Mouse (Mus musculus) hematopoietic stem cell, adult 5-6 weeks (primary cell): ENCODE measurements around the gene Papola. TPM values are rescaled to one million over a fixed set of nuclear protein-coding genes. Genes with fewer than 3 reads are reported as not detected.

ENCODE experiments used
- ATAC-seq, 2 experiments: fragments of 125-278 bp in 1 of 2; replicated peaks in 1 of 2; 2 replicates each; pipeline ENCODE4 v1.8.0; 2016 to 2017; ENCODE audit warnings: inconsistent platforms in 2 of 2, mild to moderate bottlenecking in 2 of 2, moderate number of reproducible peaks in 2 of 2, low read depth in 1 of 2, moderate TSS enrichment in 1 of 2; ENCODE audit not compliant: low FRiP score in 2 of 2, poor library complexity in 2 of 2, severe bottlenecking in 2 of 2, insufficient read depth in 1 of 2, low TSS enrichment in 1 of 2
- total RNA-seq: library from RNA; stranded (forward); fragments of 172-1452, 232-1000 nt; gene quantifications from 2 replicates; pipeline ENCODE4 v1.2.3, GENCODE M21; 2017

The Papola gene
- total RNA-seq, 1 experiment from 2014 or later, result 141 TPM

- no peak for ATAC-seq
Observed at GRCm38 (mm10) chr12:105843243-105844005, 58.9 kb downstream of the Papola start.

GRCm38 (mm10) chr12:105844406-105844805, 59.9 kb downstream of the Papola start:
- ATAC-seq, result no peak

GRCm38 (mm10) chr12:105849102-105849501, 64.6 kb downstream of the Papola start:
- no peak for ATAC-seq

- ATAC-seq, result no peak
Observed at GRCm38 (mm10) chr12:105850675-105851074, 66.2 kb downstream of the Papola start.

- no peak for ATAC-seq
Observed at GRCm38 (mm10) chr12:105852798-105853197, 68.3 kb downstream of the Papola start.

- peak; percentile 75 to 78 for ATAC-seq
Observed at GRCm38 (mm10) chr12:105854639-105855038, 70.1 kb downstream of the Papola start.

- ATAC-seq, result no peak; a peak in 1 of 4 replicates
Observed at GRCm38 (mm10) chr12:105857902-105858640, 73.6 kb downstream of the Papola start.

GRCm38 (mm10) chr12:105862072-105862471, 77.6 kb downstream of the Papola start:
- no peak for ATAC-seq

GRCm38 (mm10) chr12:105862607-105863006, 78.1 kb downstream of the Papola start:
- ATAC-seq, result no peak

GRCm38 (mm10) chr12:105863436-105863835, 78.9 kb downstream of the Papola start:
- ATAC-seq, result no peak

GRCm38 (mm10) chr12:105867646-105868045, 83.2 kb downstream of the Papola start:
- ATAC-seq, result no peak

- peak; percentile 46 to 51 for ATAC-seq
Observed at GRCm38 (mm10) chr12:105869242-105869641, 84.7 kb downstream of the Papola start.

- ATAC-seq, result peak in 1 of 2 experiments; percentile 28; a peak in 2 of 4 replicates
Observed at GRCm38 (mm10) chr12:105869696-105870095, 85.2 kb downstream of the Papola start.

- ATAC-seq, result no peak
Observed at GRCm38 (mm10) chr12:105873283-105873682, 88.8 kb downstream of the Papola start.

- ATAC-seq, result no peak
Observed at GRCm38 (mm10) chr12:105875112-105875511, 90.6 kb downstream of the Papola start.

- ATAC-seq, result peak in 1 of 2 experiments; percentile 59; a peak in 2 of 4 replicates
Observed at GRCm38 (mm10) chr12:105876521-105876920, 92.0 kb downstream of the Papola start.

- ATAC-seq, result no peak
Observed at GRCm38 (mm10) chr12:105876931-105877330, 92.4 kb downstream of the Papola start.

- no peak for ATAC-seq
Observed at GRCm38 (mm10) chr12:105878746-105879145, 94.3 kb downstream of the Papola start.
